Mouse (Mus musculus) kidney, embryonic 15.5 days (tissue): Measurements from ENCODE around the gene Mllt6. TPM values are rescaled to one million over a fixed set of nuclear protein-coding genes. Genes with fewer than 3 reads are reported as not detected.
"Not testable (repeated sequence)": the region's sequence is repeated elsewhere in the genome, so short reads cannot be mapped to it uniquely, and the experiment has no call there.

Source experiments
- ATAC-seq: fragments of 200-750 bp; cut with Nextera tagmentation; replicated peaks from 2 replicates; pipeline ENCODE4 v1.8.0; 2017; ENCODE audit warnings: moderate TSS enrichment; ENCODE audit not compliant: low FRiP score
- H3K27ac ChIP-seq: fragments of 300-500 bp; sonication (generic); 2 replicates; pipeline ENCODE4 v1.5.1; 2015; ENCODE audit warnings: mild to moderate bottlenecking, inconsistent platforms
- H3K27me3 ChIP-seq: fragments of 300-500 bp; sonication (generic); 2 replicates; pipeline ENCODE4 v1.6.1; 2015; ENCODE audit warnings: inconsistent platforms
- H3K36me3 ChIP-seq: fragments of 300-500 bp; sonication (generic); 2 replicates; pipeline ENCODE4 v1.6.1; 2015; ENCODE audit warnings: inconsistent platforms
- H3K4me1 ChIP-seq: fragments of 300-500 bp; sonication (generic); 2 replicates; pipeline ENCODE4 v1.6.1; 2015; ENCODE audit warnings: inconsistent platforms
- H3K4me2 ChIP-seq: fragments of 300-500 bp; sonication (generic); 2 replicates; pipeline ENCODE4 v1.6.1; 2015; ENCODE audit warnings: moderate library complexity, mild to moderate bottlenecking, inconsistent platforms
- H3K4me3 ChIP-seq: fragments of 300-500 bp; sonication (generic); replicated peaks from 2 replicates; pipeline ENCODE4 v1.5.1; 2015; ENCODE audit warnings: mild to moderate bottlenecking, inconsistent platforms
- H3K9ac ChIP-seq: fragments of 300-500 bp; sonication (generic); 2 replicates; pipeline ENCODE4 v1.6.1; 2015; ENCODE audit warnings: mild to moderate bottlenecking, inconsistent platforms
- H3K9me3 ChIP-seq: fragments of 300-500 bp; sonication (generic); replicated peaks from 2 replicates; pipeline ENCODE4 v1.6.1; 2016; ENCODE audit warnings: inconsistent platforms
- WGBS: fragments of 180-500 bp; shearing (Covaris S2); methylation state at CpG from one replicate; pipeline ENCODE4 v1.1.7; 2015; ENCODE audit warnings: mixed read lengths; 5-methylcytosine and 5-hydroxymethylcytosine counted together
- polyA plus RNA-seq: library from polyadenylated mRNA; unstranded; fragments of >200 nt; fragmentation: Nextera tagmentation; extraction: Ambion mirVana; gene quantifications from 2 replicates; pipeline ENCODE4 v1.2.1, GENCODE M21; 2015

The Mllt6 gene
- polyA plus RNA-seq, 1 experiment from 2014 or later, result 3.9 TPM

DNA sequence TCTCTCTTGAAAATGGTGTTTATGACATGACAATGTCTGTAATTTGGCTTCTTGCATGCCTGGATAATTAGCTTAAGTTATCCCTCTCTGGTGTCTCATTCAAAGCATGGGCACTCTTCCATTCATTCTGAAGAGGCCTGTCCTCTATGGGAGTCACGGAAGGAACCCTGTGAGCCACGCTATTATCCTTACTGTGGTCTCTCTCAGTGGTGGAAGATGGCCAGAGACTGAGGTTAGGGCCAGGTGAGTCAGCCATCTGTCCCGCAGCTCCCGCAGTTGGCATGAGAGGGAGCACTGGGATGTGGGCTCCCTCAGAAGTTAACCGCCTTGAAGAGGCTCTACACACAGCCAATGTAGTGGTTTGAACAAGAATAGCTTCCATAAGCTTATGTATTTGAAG is 12.9 kb upstream of the Mllt6 start:
- ATAC-seq, result no peak
- H3K4me3 ChIP-seq, result no peak overlapping the region
- H3K4me2 ChIP-seq, result no peak overlapping the region
- WGBS, result 57% methylated on average over 5 of the region's 5 CpGs
- no peak overlapping the region for H3K9ac ChIP-seq
- 0 out of 2 replicates have a peak, but pooled peaks cover 3% of the 10 kb centered on the region for H3K4me1 ChIP-seq
- H3K36me3 ChIP-seq, result no peaks in the 10 kb centered on the region
- H3K27ac ChIP-seq, result no peak overlapping the region
- no peaks in the 10 kb centered on the region for H3K9me3 ChIP-seq
- H3K27me3 ChIP-seq, result no peaks in the 10 kb centered on the region

DNA sequence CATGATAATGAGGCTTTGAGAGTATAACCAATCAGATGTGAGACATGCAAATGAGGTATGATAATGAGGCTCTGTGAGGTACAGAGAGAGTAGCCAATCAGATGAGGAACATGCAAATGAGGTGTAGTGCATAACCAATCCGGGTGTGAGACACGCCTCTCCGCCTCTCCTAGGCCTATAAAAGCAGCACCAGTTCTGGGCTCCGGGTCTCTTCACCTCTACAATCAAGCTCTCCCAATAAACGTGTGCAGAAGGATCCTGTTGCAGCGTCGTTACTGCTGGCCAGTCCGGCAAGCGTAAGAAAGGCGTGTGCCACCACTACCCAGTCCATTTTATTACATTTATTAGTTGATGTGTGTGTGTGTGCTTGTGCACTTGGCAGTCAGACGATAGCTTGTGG is 9.8 kb upstream of the Mllt6 start:
- not testable (repeated sequence) for H3K4me3 ChIP-seq, H3K4me1 ChIP-seq, H3K9me3 ChIP-seq, H3K27me3 ChIP-seq, H3K27ac ChIP-seq, ATAC-seq, H3K36me3 ChIP-seq, H3K9ac ChIP-seq, H3K4me2 ChIP-seq
- WGBS, result 91% methylated on average over 11 of the region's 11 CpGs

DNA sequence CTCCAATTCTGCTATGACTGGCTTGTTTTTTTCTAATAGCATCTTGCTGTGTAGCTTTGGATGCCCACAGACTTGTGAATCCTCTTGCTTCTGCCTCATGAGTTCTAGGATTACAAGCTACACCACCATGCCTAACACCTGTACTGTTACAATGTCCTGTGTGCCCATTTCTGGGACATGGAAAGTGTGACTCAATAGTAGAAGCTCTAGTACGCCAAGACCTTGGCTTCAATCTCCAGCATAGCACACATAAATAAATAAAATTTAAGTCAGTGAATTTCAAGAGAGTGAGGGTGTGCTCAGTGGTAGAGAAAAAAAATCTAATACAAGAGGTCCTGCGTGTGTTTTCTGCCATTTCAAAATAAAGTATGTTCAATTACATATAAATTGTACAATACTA is 9.0 kb upstream of the Mllt6 start:
- no peak overlapping the region for H3K4me3 ChIP-seq
- no peak overlapping the region for H3K4me2 ChIP-seq
- no peaks in the 10 kb centered on the region for H3K27me3 ChIP-seq
- H3K9me3 ChIP-seq, result no peaks in the 10 kb centered on the region
- no peak overlapping the region for H3K27ac ChIP-seq
- no peak overlapping the region for H3K9ac ChIP-seq
- H3K36me3 ChIP-seq, result no peaks in the 10 kb centered on the region
- ATAC-seq, result no peak
- 88% methylated on average over 2 of the region's 2 CpGs for WGBS
- peaks cover 15% of the 10 kb centered on the region for H3K4me1 ChIP-seq

DNA sequence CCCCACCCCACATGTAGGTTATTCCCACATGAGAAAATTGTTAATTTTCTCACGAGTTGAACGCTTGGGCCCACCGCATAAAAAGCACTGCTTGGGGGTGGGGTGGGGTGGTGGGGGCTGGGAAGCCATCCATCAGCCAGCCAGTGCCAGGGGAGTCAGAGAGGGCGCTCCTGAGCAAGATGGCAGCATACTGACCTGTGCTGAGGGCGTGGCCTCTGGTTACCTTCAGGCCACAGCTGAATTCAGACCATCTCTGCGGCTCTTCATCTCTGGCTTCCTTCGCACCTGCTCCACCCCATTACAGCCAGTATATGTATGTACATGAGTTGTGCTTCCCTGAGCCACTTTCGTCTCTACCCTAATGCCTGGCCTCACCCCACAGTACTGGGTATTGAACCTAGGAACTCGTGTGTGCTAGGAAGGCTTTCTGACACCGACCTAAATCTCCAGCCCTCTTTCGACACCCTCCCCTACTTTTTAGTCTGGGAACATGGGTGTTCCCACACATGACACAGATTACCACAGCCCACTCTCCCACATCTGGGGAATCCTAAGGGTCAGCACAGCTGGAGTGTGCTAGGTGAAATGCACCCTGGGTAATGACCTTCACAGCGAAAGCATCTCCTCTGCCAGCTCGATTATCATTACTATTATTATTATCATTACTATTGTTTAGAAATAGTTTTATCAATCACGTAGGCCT is 6.8 kb upstream of the Mllt6 start:
- Histone ChIP-seq H3K9me3 (no peaks in the 10 kb centered on the region), H3K27ac (no peak overlapping the region), H3K36me3 (no peaks in the 10 kb centered on the region), H3K9ac (no peak overlapping the region), H3K4me3 (no peak overlapping the region), H3K27me3 (no peaks in the 10 kb centered on the region), H3K4me1 (peaks cover 31% of the 10 kb centered on the region), H3K4me2 (no peak overlapping the region)
- ATAC-seq, result no peak
- WGBS, result 75% methylated on average over 14 of the region's 14 CpGs

DNA sequence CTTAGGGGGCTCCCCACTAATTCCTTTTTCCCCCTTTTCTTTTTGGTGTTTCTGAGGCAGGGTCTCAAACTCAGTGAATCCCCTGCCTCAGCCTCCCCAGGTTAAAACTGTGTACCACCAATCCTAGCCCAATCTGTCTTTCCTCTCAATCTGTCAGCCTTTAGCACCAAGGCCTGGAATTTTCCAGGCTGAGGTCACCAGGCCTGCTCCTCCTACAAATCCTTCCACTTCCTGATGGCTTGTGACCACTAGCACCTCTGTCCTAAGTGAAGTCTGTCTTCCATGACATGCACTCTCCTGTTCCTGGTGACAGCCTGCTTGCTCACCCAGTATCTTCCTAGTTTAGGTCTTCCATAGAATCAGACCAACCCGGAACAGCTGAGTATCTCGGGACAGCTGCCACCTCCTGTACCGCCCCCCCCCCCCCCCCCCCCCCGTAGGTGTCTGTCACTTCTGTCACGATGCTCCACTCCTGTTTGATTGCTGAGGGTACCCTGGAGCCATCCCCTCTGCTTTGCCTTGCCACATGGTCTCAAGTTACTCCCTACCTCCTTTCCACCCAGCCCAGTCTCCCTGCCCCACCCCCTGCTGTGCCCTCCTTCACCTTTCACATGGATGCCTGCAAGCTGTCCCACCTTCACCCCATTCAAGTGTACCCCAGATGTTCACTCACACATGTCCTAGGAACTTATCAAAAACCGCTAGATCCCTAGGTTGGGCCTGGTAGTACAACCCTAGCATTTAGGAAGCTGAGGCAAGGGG is 5.8 kb upstream of the Mllt6 start:
- Histone ChIP-seq H3K4me3 (no peak overlapping the region), H3K27me3 (peaks cover 4% of the 10 kb centered on the region; the same call in 1 of the 2 replicates), H3K36me3 (no peaks in the 10 kb centered on the region), H3K4me1 (peaks cover 41% of the 10 kb centered on the region), H3K27ac (no peak overlapping the region; the same call in 1 of the 2 replicates), H3K4me2 (no peak overlapping the region), H3K9me3 (no peaks in the 10 kb centered on the region), H3K9ac (no peak overlapping the region)
- ATAC-seq, result no peak
- 31% methylated on average over 5 of the region's 6 CpGs for WGBS

DNA sequence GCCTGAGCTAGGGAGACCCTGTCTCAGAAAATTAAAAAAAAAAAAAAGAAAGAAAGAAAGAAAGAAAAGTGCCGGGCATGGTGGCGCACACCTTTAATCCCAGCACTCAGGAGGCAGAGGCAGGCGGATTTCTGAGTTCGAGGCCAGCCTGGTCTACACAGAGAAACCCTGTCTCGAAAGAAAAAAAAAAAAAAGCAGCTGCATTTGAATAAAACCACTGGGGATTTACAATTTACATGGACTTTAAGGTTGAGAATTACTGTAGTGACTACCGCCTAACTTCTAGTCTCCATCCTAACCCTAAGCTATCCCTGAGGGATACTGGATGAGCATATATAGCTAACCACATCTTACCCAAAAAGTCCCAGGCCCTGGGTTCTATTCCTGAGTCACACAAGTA is 5.2 kb upstream of the Mllt6 start:
- H3K4me3 ChIP-seq, H3K36me3 ChIP-seq, H3K9me3 ChIP-seq, H3K9ac ChIP-seq, H3K4me2 ChIP-seq, H3K27ac ChIP-seq, H3K27me3 ChIP-seq, ATAC-seq: not testable (repeated sequence)
- H3K4me1 ChIP-seq, result peaks cover 46% of the 10 kb centered on the region
- 89% methylated on average over 6 of the region's 6 CpGs for WGBS

DNA sequence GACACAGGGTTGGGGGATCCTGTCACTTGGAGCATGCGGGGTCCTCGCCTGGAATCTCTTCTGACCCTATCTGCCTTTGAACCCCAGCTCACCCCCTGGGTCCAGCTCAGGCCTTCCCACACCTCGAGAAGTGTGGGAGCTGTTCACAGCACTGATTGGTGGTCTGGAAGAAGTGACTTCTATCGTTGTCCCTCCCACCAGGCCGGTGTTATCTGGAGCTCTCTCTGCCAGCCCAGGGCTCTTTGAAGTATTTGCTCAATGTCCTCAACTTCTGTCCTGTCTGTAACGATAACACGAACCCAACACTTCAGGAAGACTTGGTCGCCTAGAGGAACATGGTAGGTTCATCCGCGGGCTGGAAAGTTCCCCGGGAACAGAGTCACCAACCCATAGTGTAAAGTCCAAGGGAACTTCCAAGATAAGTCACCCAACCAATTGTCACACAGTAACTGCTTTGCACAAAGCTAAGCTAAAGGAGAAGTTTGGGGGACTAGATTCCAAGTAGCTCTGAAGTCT is 4.4 kb upstream of the Mllt6 start:
- Histone ChIP-seq H3K4me1 (peaks cover 46% of the 10 kb centered on the region), H3K9ac (no peak overlapping the region), H3K27ac (no peak overlapping the region), H3K27me3 (peaks cover 4% of the 10 kb centered on the region; the same call in 1 of the 2 replicates), H3K9me3 (no peaks in the 10 kb centered on the region), H3K4me3 (peak overlapping the region; percentile 85), H3K36me3 (no peaks in the 10 kb centered on the region), H3K4me2 (peak overlapping the region; percentile 84)
- 57% methylated on average over 11 of the region's 11 CpGs for WGBS
- no peak for ATAC-seq

DNA sequence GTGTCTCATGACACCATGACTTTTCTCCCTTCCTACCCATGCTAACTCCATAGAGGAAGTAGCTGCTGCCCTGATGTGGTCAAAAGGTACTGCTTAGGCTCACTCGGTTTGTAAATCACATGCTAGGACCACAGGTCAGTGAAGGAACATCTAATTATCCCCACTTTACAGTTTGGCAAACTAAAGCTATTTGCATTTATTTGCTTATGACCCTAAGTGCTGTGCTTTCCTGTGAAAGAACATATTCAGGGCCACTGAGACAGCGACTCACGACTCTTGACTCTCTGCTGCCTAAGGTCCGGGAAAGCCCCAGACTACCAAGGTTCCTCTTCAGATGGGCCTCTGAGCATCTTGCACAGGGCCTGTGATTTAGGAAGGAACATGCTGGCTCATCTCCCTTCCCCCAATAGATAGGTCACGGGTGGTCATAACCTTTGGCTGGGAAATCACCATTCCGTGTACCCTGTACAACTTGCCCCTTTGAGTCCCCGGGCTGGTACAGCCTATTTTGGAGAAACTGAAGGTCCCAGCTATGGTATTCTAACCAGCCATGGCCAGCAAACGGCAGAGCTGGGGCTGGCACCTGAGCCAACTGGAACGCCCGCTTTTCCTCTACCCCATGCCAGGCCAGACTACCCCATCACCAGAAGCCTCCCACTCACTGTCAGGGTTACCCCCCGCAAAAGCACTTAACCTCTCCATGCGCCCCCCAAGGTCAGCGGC is 3.8 kb upstream of the Mllt6 start:
- peak overlapping the region; percentile 95 for H3K27ac ChIP-seq
- H3K4me3 ChIP-seq, result peak overlapping the region; percentile 85
- no peak for ATAC-seq
- no peaks in the 10 kb centered on the region for H3K36me3 ChIP-seq
- H3K4me1 ChIP-seq, result peaks cover 50% of the 10 kb centered on the region
- H3K9ac ChIP-seq, result peak overlapping the region; percentile 86
- peaks cover 4% of the 10 kb centered on the region; the same call in 1 of the 2 replicates for H3K27me3 ChIP-seq
- WGBS, result 7% methylated on average over 13 of the region's 13 CpGs
- peak overlapping the region; percentile 84 for H3K4me2 ChIP-seq
- H3K9me3 ChIP-seq, result no peaks in the 10 kb centered on the region

DNA sequence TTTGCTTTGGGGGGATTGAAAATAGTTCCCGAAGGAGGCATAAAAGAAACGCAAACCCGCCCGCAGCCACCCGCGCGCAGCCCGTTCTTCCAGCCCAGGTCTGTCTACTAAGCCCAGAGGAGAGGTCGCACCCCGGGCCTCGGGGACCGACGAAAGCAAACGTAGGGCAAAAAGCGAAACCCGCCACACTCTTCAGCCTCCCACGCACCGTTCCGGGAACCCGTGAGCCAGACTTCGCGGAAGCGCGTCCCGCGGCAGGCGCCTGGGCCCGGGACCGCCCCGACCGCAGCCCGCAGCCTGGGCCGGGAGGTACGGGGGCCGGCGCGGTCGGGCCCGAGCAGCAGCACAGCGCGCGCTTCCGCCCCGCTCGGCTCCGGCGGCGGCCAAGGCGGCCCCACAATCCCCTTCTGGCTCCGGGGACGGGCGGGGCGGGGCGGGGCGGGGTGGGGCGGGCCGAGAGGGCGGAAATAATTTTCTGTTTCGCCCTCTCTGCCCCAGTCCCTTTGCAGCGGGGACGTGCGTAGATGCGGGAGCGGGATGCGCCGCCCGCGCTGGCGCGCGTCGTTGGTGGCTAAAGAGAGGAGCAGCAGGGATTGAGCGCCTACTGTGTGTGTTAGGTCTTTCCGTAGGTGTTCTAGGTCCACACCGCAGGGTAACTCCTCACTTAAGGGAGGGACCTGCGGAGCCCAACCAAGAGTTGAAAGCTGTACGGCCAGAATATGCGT is 3.1 kb upstream of the Mllt6 start:
- Histone ChIP-seq H3K27me3 (peaks cover 4% of the 10 kb centered on the region; the same call in 1 of the 2 replicates), H3K9ac (peak overlapping the region; percentile 86), H3K27ac (peak overlapping the region; percentile 95), H3K4me3 (peak overlapping the region; percentile 85), H3K9me3 (no peaks in the 10 kb centered on the region), H3K36me3 (peaks cover under 1% of the 10 kb centered on the region; the same call in 1 of the 2 replicates), H3K4me1 (peaks cover 57% of the 10 kb centered on the region), H3K4me2 (peak overlapping the region; percentile 84)
- under 1% methylated on average over 78 of the region's 78 CpGs for WGBS
- peak; percentile 77 for ATAC-seq

DNA sequence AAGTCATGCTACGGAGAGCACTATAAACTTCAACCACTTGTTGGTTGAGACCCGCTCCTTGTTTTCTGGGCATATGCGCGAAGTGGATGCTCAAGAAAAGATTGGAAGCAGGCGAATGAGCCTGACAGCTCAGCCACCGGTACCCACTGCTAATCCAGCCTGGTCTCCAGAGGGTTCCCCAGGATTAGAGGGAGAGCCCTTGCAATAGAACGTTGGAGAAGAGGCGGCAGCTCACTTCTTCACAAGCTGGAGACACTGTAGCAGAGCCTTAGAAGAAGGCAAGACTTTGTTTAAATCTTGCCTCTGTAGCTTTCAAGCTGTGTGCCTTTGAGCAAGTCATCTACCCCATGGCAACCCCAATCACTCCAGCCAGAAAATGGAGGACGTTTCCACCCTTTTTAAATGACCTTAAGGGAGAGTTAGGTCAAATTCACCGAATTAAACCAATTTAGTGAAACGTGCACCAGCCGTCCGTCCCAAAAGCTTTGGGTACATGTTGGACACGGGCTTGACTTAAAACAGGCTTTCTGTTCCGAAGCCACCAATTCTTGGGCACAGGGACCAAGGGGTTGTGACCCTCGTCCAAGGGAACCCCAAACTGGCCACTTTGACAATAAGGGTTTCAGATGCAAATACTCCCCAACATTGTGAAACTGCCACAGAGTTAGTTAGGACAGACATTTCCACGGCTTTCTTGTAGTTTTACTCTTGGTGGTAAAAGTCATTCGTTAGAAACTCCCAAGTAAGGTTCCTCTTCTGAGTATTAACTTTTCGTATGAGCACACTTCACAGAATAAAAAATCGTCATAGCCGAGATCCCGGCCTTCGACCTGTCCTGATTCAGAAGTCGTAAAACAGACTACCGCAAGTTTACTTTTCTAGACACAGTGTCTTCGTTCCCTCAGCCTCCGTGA is 2.2 kb upstream of the Mllt6 start:
- H3K4me3 ChIP-seq, result peak overlapping the region; percentile 85
- no peak for ATAC-seq
- peak overlapping the region; percentile 95 for H3K27ac ChIP-seq
- WGBS, result 2% methylated on average over 27 of the region's 27 CpGs
- peak overlapping the region; percentile 86 for H3K9ac ChIP-seq
- H3K9me3 ChIP-seq, result no peaks in the 10 kb centered on the region
- peak overlapping the region; percentile 84 for H3K4me2 ChIP-seq
- H3K36me3 ChIP-seq, result peaks cover 9% of the 10 kb centered on the region
- peaks cover 66% of the 10 kb centered on the region for H3K4me1 ChIP-seq
- H3K27me3 ChIP-seq, result peaks cover 4% of the 10 kb centered on the region; the same call in 1 of the 2 replicates
